Mouse (Mus musculus) thymus, adult 2 months (tissue): ENCODE measurements around the gene Cnot10.

Source experiments
- CTCF ChIP-seq: fragments of 200-500 bp; IDR thresholded peaks from 2 replicates; pipeline ENCODE4 v1.5.1; 2012; ENCODE audit warnings: mild to moderate bottlenecking, control low read depth, low read length, moderate library complexity, borderline replicate concordance; ENCODE audit not compliant: control insufficient read depth, poor library complexity, insufficient read depth; ENCODE audit errors: extremely low read depth
- POLR2A ChIP-seq: fragments of 200-500 bp; IDR thresholded peaks from 2 replicates; pipeline ENCODE4 v1.6.1; 2012; ENCODE audit warnings: mild to moderate bottlenecking, low read length, control low read depth, moderate library complexity; ENCODE audit not compliant: control insufficient read depth, poor library complexity, insufficient read depth; ENCODE audit errors: extremely low read depth

DNA sequence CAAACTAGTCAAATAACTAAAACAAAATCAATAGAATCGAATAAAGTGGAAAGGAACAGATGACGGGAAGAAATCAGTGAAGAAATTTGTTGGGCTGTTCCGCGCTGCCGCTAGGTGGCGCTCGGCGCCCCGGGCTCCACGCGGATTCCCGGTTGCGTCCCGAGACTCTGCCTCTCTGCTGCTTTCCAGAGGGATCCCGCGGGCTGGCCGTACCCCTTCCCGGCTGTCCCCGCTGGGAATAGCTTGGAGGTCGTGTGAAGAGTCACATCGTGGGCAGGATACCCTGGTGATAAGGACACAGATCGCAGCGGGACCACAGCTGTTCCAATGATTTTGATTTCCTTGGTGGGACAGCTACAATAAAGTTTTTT is 56.2 kb downstream of the Cnot10 start:
- TF ChIP-seq CTCF (peak; percentile 97), POLR2A (no peak)
